In genomic region chr5:28071456-28072223, GRCm38 (mm10) we compare ENCODE assay signal across 7 mouse cellular contexts. TPM values are rescaled to one million over a fixed set of nuclear protein-coding genes. Genes with fewer than 3 reads are reported as not detected.
DNase-seq lines count a peak whose midpoint lies in the region; ATAC-seq and TF ChIP-seq lines count a peak whose summit lies in the region.

No protein-coding gene starts in this region.

- H3K4me3 ChIP-seq in intestine, postnatal 0 days (ENCODE audit: low read depth, low read length): peak overlapping the region; percentile 97
- peak overlapping the region; percentile 94 for H3K4me3 ChIP-seq in midbrain, embryonic 12.5 days
- peak overlapping the region; percentile 77 for H3K4me3 ChIP-seq in small intestine, adult 2 months (ENCODE audit: low read depth, low read length)

- peaks cover 35% of the 10 kb centered on the region for H3K36me3 ChIP-seq in intestine, postnatal 0 days (ENCODE audit: control insufficient read depth, insufficient read depth)
- peaks cover 40% of the 10 kb centered on the region for H3K36me3 ChIP-seq in midbrain, embryonic 12.5 days
- H3K36me3 ChIP-seq in small intestine, adult 2 months (ENCODE audit: control insufficient read depth, insufficient read depth, low read length): peaks cover 37% of the 10 kb centered on the region

- H3K9ac ChIP-seq in intestine, postnatal 0 days (ENCODE audit: low read depth, low read length): peak overlapping the region; percentile 77
- H3K9ac ChIP-seq in midbrain, embryonic 12.5 days (replicated peaks): peak overlapping the region; percentile 87

- no peak for TF ChIP-seq CTCF in intestine, postnatal 0 days (IDR thresholded peaks at IDR 0.05; ENCODE audit: low read depth)
- TF ChIP-seq CTCF in small intestine, adult 2 months (IDR thresholded peaks at IDR 0.05; ENCODE audit: extremely low read depth, insufficient read length, insufficient replicate concordance, low read depth, low read length): no peak

- H3K27me3 ChIP-seq in intestine, postnatal 0 days (replicated peaks; ENCODE audit: control insufficient read depth, insufficient read depth, low read length): no peaks in the 10 kb centered on the region
- H3K27me3 ChIP-seq in midbrain, embryonic 12.5 days: no peaks in the 10 kb centered on the region
- H3K27me3 ChIP-seq in small intestine, adult 2 months (ENCODE audit: control insufficient read depth, insufficient read depth, low read length): no peaks in the 10 kb centered on the region

- ATAC-seq in intestine, postnatal 0 days: peak; percentile 19
- ATAC-seq in midbrain, embryonic 12.5 days (ENCODE audit: low FRiP score, low read depth): peak; percentile 81

- no peaks in the 10 kb centered on the region for H3K9me3 ChIP-seq in intestine, postnatal 0 days (ENCODE audit: control insufficient read depth)
- H3K9me3 ChIP-seq in midbrain, embryonic 12.5 days: no peaks in the 10 kb centered on the region

- peak overlapping the region; percentile 85 for H3K4me2 ChIP-seq in intestine, postnatal 0 days (replicated peaks; ENCODE audit: low read depth)
- peak overlapping the region; percentile 97 for H3K4me2 ChIP-seq in midbrain, embryonic 12.5 days (replicated peaks)

- H3K27ac ChIP-seq in intestine, postnatal 0 days (ENCODE audit: low read depth, low read length): peak overlapping the region; percentile 92
- peak overlapping the region; percentile 98 for H3K27ac ChIP-seq in midbrain, embryonic 12.5 days (replicated peaks)
- peak overlapping the region; percentile 86 for H3K27ac ChIP-seq in small intestine, adult 2 months (ENCODE audit: insufficient read depth, low read depth, low read length)

- under 1% methylated on average over 50 of the region's 50 CpGs for WGBS in intestine, postnatal 0 days
- WGBS in midbrain, embryonic 12.5 days: under 1% methylated on average over 50 of the region's 50 CpGs
- under 1% methylated on average over 50 of the region's 50 CpGs for WGBS in small intestine, adult 2 months

- H3K4me1 ChIP-seq in intestine, postnatal 0 days (replicated peaks; ENCODE audit: control insufficient read depth, insufficient read depth, low read length): peaks cover 18% of the 10 kb centered on the region; the same call in 1 of the 2 replicates
- H3K4me1 ChIP-seq in midbrain, embryonic 12.5 days: peaks cover 32% of the 10 kb centered on the region
- H3K4me1 ChIP-seq in small intestine, adult 2 months (ENCODE audit: control insufficient read depth, insufficient read depth, insufficient read length, low read length): peaks cover 40% of the 10 kb centered on the region

- intact Hi-C loops in left cerebral cortex, postnatal 4 days (cut with DNase I): no loop called here

- 0 out of 2 replicates have a peak, but pooled peaks have one; percentile 23 for TF ChIP-seq POLR2A in small intestine, adult 2 months (IDR thresholded peaks at IDR 0.05; ENCODE audit: low read depth, low read length)

- DNase-seq in adrenal gland, adult 8-10 months: peak; percentile 88
- DNase-seq in embryo, embryonic 9.5 days (ENCODE audit: extremely low spot score): peak; percentile 81
- DNase-seq in gonadal fat pad, adult 2 months (ENCODE audit: low read depth): peak; percentile 57
- peak; percentile 91 for DNase-seq in left cerebral cortex, postnatal 4 days

RNA-seq across cellular contexts. Expression of gene Insig1, which starts 0.5 kb away (rescaled TPM):
- total RNA-seq in adrenal gland, adult 8-10 months (2022): 100 to 1,000 TPM; 117 to 144 (median 135) TPM
- 125 and 165 TPM in 2 replicates for polyA plus RNA-seq in gonadal fat pad, adult 2 months (2012; rRNA removed)
- 100 and 102 TPM in 2 replicates for polyA plus RNA-seq in intestine, postnatal 0 days (2015; fragmentation: Nextera tagmentation; extraction: Ambion mirVana)
- 100 to 1,000 TPM in 1 of 2 experiments, 10 to 100 TPM in 1; 97.3 to 107 TPM for total RNA-seq in left cerebral cortex, postnatal 4 days (2021)
- polyA plus RNA-seq in midbrain, embryonic 12.5 days (2016; fragmentation: Nextera tagmentation; extraction: Ambion mirVana): 119 and 141 TPM in 2 replicates
- 82.2 and 110 TPM in 2 replicates for polyA plus RNA-seq in small intestine, adult 2 months (2012; rRNA removed)

Comparison
In these comparisons a context has a peak if more than half of its experiments do, and no peak if none do; other contexts are left out.
1. Peak in every context shown above with its lines: DNase-seq, ATAC-seq, H3K4me3 ChIP-seq and H3K27ac ChIP-seq.